Mouse (Mus musculus): Measurements from ENCODE around the gene Gm21970.

DNA sequence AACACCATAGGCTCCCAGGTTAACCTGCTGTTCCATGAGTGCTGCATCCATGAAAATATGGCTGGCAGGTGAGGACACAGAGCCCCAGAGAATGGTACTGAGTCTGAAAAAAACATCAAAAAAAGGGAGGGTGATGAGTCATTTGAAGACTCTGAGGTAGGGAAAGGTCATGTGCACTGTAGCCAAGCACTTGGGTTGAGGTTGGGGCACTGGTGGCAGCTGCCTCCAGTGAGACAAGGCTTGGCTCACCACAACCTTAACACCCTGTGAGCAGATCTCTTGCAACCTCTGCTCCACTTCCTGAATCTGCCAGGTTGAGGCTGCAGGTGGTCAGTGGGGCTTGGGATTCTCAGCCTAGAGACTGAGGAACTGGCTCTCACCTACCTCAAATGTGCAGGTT lies 25.0 kb upstream of the Gm21970 start:
- TF ChIP-seq GATA1 (IDR thresholded peaks at IDR 0.05; ENCODE audit: borderline replicate concordance, low read length) (no peak), FLI1 (IDR thresholded peaks at IDR 0.05; ENCODE audit: low read length) (no peak)

Data from megakaryocyte, embryonic 14.5 days (primary cell).